Comparison of ENCODE assay signal across 11 mouse cellular contexts in the genomic region with DNA sequence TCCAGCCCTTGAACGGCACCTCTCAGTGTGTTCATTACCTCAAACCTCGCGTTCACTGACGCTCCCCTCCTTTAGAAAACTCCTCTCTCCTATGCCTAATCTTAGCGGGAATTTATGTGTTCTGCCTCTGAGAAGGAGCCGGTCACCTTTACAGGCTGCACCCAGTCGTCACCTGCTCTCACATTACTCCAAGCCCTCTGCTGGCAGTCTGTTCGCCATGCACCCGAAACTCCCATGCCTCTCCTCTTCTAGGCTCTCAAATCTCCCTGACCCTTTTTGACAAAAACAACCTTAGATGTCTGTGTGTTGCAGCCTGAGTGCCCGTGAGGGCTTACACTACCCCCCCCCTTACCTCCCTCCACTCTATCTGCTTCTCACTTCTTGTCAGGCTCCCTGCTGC. TPM values are rescaled to one million over a fixed set of nuclear protein-coding genes. Genes with fewer than 3 reads are reported as not detected.
A peak's percentile ranks its signal among the peaks of the same experiment; 100 is the strongest.
DNase-seq lines count a peak whose midpoint lies in the region; ATAC-seq lines count a peak whose summit lies in the region.
"Had no signal": no experiment of that assay in that cellular context is flagged by ENCODE, and none has a peak within 500 bp of the region (broad histone marks: within the 10 kb centered on the region; RNA-seq: fewer than 3 reads in every experiment).

No protein-coding gene starts in this region.

- H3K27me3 ChIP-seq in heart, embryonic 14.5 days (ENCODE audit: control insufficient read depth, insufficient read depth, low read length) = no peaks in the 10 kb centered on the region; the same call in 1 of the 2 replicates
- no peaks in the 10 kb centered on the region for H3K27me3 ChIP-seq in midbrain, embryonic 14.5 days (ENCODE audit: control insufficient read depth, insufficient read depth, low read length)
- no peaks in the 10 kb centered on the region for H3K27me3 ChIP-seq in midbrain, embryonic 15.5 days (replicated peaks)
- H3K27me3 ChIP-seq in hindbrain, embryonic 10.5 days (ENCODE audit: insufficient read depth, poor library complexity, severe bottlenecking) = no peaks in the 10 kb centered on the region
- H3K27me3 ChIP-seq: limb, embryonic 13.5 days had no signal

- 0 out of 2 replicates have a peak, but pooled peaks cover 5% of the 10 kb centered on the region for H3K9me3 ChIP-seq in heart, embryonic 14.5 days (ENCODE audit: control insufficient read depth, low read length)
- no peaks in the 10 kb centered on the region for H3K9me3 ChIP-seq in midbrain, embryonic 14.5 days (ENCODE audit: control insufficient read depth, low read length)
- no peaks in the 10 kb centered on the region for H3K9me3 ChIP-seq in midbrain, embryonic 15.5 days
- H3K9me3 ChIP-seq in hindbrain, embryonic 10.5 days = no peaks in the 10 kb centered on the region
- H3K9me3 ChIP-seq: limb, embryonic 13.5 days had no signal

- DNase-seq in heart, adult 8-10 months (ENCODE audit: low spot score) = no peak
- DNase-seq in midbrain, embryonic 14.5 days = peak; percentile 42
- peak; percentile 14 for DNase-seq in brain, adult 2 months (ENCODE audit: low read depth, low spot score)
- no peak for DNase-seq in T-cell, adult 2 months (ENCODE audit: low spot score)
- no peak for DNase-seq in hindbrain, embryonic 10.5 days (ENCODE audit: low spot score)
- DNase-seq: cerebellum, adult 11 months had no signal

- 19% methylated on average over 10 of the region's 10 CpGs for WGBS in heart, embryonic 14.5 days
- 47% methylated on average over 10 of the region's 10 CpGs for WGBS in midbrain, embryonic 14.5 days
- 34% methylated on average over 10 of the region's 10 CpGs for WGBS in midbrain, embryonic 15.5 days
- WGBS in hindbrain, embryonic 10.5 days = 40% methylated on average over 10 of the region's 10 CpGs

- H3K4me2 ChIP-seq in heart, embryonic 14.5 days (ENCODE audit: low read length) = peak overlapping the region; percentile 34; the same call in 1 of the 2 replicates
- H3K4me2 ChIP-seq in midbrain, embryonic 14.5 days (ENCODE audit: low read length) = no peak overlapping the region
- no peak overlapping the region for H3K4me2 ChIP-seq in midbrain, embryonic 15.5 days
- H3K4me2 ChIP-seq: limb, embryonic 13.5 days had no signal

- H3K4me1 ChIP-seq in heart, embryonic 14.5 days (ENCODE audit: control insufficient read depth in 2 of 2, insufficient read depth in 2 of 2, low read length in 2 of 2) = no peaks in the 10 kb centered on the region
- H3K4me1 ChIP-seq in midbrain, embryonic 14.5 days (ENCODE audit: control insufficient read depth, insufficient read depth, low read length) = no peaks in the 10 kb centered on the region
- no peaks in the 10 kb centered on the region for H3K4me1 ChIP-seq in midbrain, embryonic 15.5 days
- H3K4me1 ChIP-seq in hindbrain, embryonic 10.5 days (replicated peaks) = no peaks in the 10 kb centered on the region
- H3K4me1 ChIP-seq: limb, embryonic 13.5 days had no signal

- H3K4me3 ChIP-seq in heart, embryonic 14.5 days (ENCODE audit: control insufficient read depth in 1 of 2, insufficient read depth in 1 of 2, low read depth in 1 of 2, low read length in 2 of 2) = no peak overlapping the region
- no peak overlapping the region for H3K4me3 ChIP-seq in midbrain, embryonic 14.5 days (replicated peaks; ENCODE audit: low read depth, low read length)
- H3K4me3 ChIP-seq in midbrain, embryonic 15.5 days = no peak overlapping the region
- H3K4me3 ChIP-seq in hindbrain, embryonic 10.5 days = no peak overlapping the region
- H3K4me3 ChIP-seq: limb, embryonic 13.5 days had no signal

- H3K27ac ChIP-seq in heart, embryonic 14.5 days (replicated peaks in 1 of 2; ENCODE audit: control insufficient read depth in 1 of 2, insufficient read depth in 1 of 2, low read depth in 2 of 2, low read length in 2 of 2) = no peak overlapping the region
- no peak overlapping the region for H3K27ac ChIP-seq in midbrain, embryonic 14.5 days (replicated peaks; ENCODE audit: low read depth, low read length)
- no peak overlapping the region for H3K27ac ChIP-seq in midbrain, embryonic 15.5 days
- no peak overlapping the region for H3K27ac ChIP-seq in hindbrain, embryonic 10.5 days
- H3K27ac ChIP-seq: limb, embryonic 13.5 days had no signal

- H3K36me3 ChIP-seq in heart, embryonic 14.5 days (ENCODE audit: control insufficient read depth, insufficient read depth, low read length) = no peaks in the 10 kb centered on the region
- no peaks in the 10 kb centered on the region for H3K36me3 ChIP-seq in midbrain, embryonic 14.5 days (ENCODE audit: control insufficient read depth, insufficient read depth, low read length)
- H3K36me3 ChIP-seq in midbrain, embryonic 15.5 days (replicated peaks) = no peaks in the 10 kb centered on the region
- peaks cover 7% of the 10 kb centered on the region; the same call in 1 of the 2 replicates for H3K36me3 ChIP-seq in hindbrain, embryonic 10.5 days
- H3K36me3 ChIP-seq: limb, embryonic 13.5 days had no signal

- no peak for ATAC-seq in heart, embryonic 14.5 days (ENCODE audit: insufficient number of reproducible peaks, insufficient read depth, low FRiP score, low read depth)
- ATAC-seq in midbrain, embryonic 14.5 days (ENCODE audit: low FRiP score, low TSS enrichment) = no peak
- no peak; the same call in 1 of the 2 replicates for ATAC-seq in midbrain, embryonic 15.5 days (replicated peaks)
- peak; percentile 39; the same call in 1 of the 2 replicates for ATAC-seq in neutrophil, adult 5-6 weeks (ENCODE audit: extremely low read depth, insufficient number of reproducible peaks, low FRiP score, poor library complexity, severe bottlenecking)
- ATAC-seq: forebrain, embryonic 14.5 days had no signal

- no peak overlapping the region for H3K9ac ChIP-seq in heart, embryonic 14.5 days (ENCODE audit: low read length)
- no peak overlapping the region for H3K9ac ChIP-seq in midbrain, embryonic 14.5 days (replicated peaks; ENCODE audit: low read length)
- no peak overlapping the region for H3K9ac ChIP-seq in midbrain, embryonic 15.5 days
- H3K9ac ChIP-seq: limb, embryonic 13.5 days had no signal

RNA-seq across cellular contexts. Expression of gene Mcoln2, which starts 13.2 kb away (rescaled TPM):
- polyA plus RNA-seq in heart, embryonic 14.5 days (2014; fragmentation: Nextera tagmentation; extraction: Ambion mirVana) = 0.23 and 0.47 TPM in 2 replicates
- total RNA-seq in heart, adult 8-10 months (2022) = under 1 TPM in 3 of 4 experiments, not detected in 1; 0.12 to 0.30 (median 0.17) TPM
- polyA plus RNA-seq in midbrain, embryonic 14.5 days (2014; fragmentation: Nextera tagmentation; extraction: Ambion mirVana) = 0.30 TPM in 1 of 2 replicates, not detected in the other
- 0.13 and 0.18 TPM in 2 replicates for polyA plus RNA-seq in midbrain, embryonic 15.5 days (2015; fragmentation: Nextera tagmentation; extraction: Ambion mirVana)
- 41.9 and 53.3 TPM in 2 replicates for total RNA-seq in neutrophil, adult 5-6 weeks (2017)
- 0.41 and 0.62 TPM in 2 replicates for polyA plus RNA-seq in hindbrain, embryonic 10.5 days (2016; fragmentation: Nextera tagmentation; extraction: Ambion mirVana)

RNA-seq across cellular contexts. Expression of gene Mcoln3, which starts 19.2 kb away (rescaled TPM):
- polyA plus RNA-seq in heart, embryonic 14.5 days (2014; fragmentation: Nextera tagmentation; extraction: Ambion mirVana) = 0.97 and 0.98 TPM in 2 replicates
- total RNA-seq in heart, adult 8-10 months (2022) = not detected
- 0.20 and 0.61 TPM in 2 replicates for polyA plus RNA-seq in midbrain, embryonic 14.5 days (2014; fragmentation: Nextera tagmentation; extraction: Ambion mirVana)
- 0.20 and 0.44 TPM in 2 replicates for polyA plus RNA-seq in midbrain, embryonic 15.5 days (2015; fragmentation: Nextera tagmentation; extraction: Ambion mirVana)
- total RNA-seq in neutrophil, adult 5-6 weeks (2017) = 2.8 and 5.6 TPM in 2 replicates
- 4.9 and 8.6 TPM in 2 replicates for polyA plus RNA-seq in hindbrain, embryonic 10.5 days (2016; fragmentation: Nextera tagmentation; extraction: Ambion mirVana)

RNA-seq across cellular contexts. Expression of gene Wdr63, which starts 28.5 kb away (rescaled TPM):
- polyA plus RNA-seq in heart, embryonic 14.5 days (2014; fragmentation: Nextera tagmentation; extraction: Ambion mirVana) = not detected in 2 replicates
- total RNA-seq in heart, adult 8-10 months (2022) = not detected
- 0.51 and 0.83 TPM in 2 replicates for polyA plus RNA-seq in midbrain, embryonic 14.5 days (2014; fragmentation: Nextera tagmentation; extraction: Ambion mirVana)
- polyA plus RNA-seq in midbrain, embryonic 15.5 days (2015; fragmentation: Nextera tagmentation; extraction: Ambion mirVana) = 1.3 and 1.6 TPM in 2 replicates
- not detected in 2 replicates for total RNA-seq in neutrophil, adult 5-6 weeks (2017)
- 0.50 and 1.1 TPM in 2 replicates for polyA plus RNA-seq in hindbrain, embryonic 10.5 days (2016; fragmentation: Nextera tagmentation; extraction: Ambion mirVana)

Comparison
In these comparisons a context has a peak if more than half of its experiments do, and no peak if none do; other contexts are left out.
1. DNase-seq: peak in midbrain, embryonic 14.5 days (single experiment) and brain, adult 2 months (single experiment); none in heart, adult 8-10 months (single experiment), T-cell, adult 2 months (single experiment) and hindbrain, embryonic 10.5 days (single experiment).